Mouse (Mus musculus) left cerebral cortex, postnatal 4 days (tissue): ENCODE measurements around the gene Nmnat3. TPM values are rescaled to one million over a fixed set of nuclear protein-coding genes. Genes with fewer than 3 reads are reported as not detected.

Experiments
- DNase-seq: peaks from one replicate; pipeline ENCODE4 v3.0.0-alpha.2; 2022
- intact Hi-C: fragments of 180-260 bp; cut with DNase I; formaldehyde crosslinking; loops from one replicate; pipeline ENCODE4 v1.15.1; 2025
- total RNA-seq, 2 experiments: library from RNA; stranded (reverse); gene quantifications; 2 replicates each; pipeline ENCODE4 v1.2.3; 2021

The Nmnat3 gene
- total RNA-seq, 2 experiments from 2014 or later, result 0.52 to 1.0 TPM

DNA sequence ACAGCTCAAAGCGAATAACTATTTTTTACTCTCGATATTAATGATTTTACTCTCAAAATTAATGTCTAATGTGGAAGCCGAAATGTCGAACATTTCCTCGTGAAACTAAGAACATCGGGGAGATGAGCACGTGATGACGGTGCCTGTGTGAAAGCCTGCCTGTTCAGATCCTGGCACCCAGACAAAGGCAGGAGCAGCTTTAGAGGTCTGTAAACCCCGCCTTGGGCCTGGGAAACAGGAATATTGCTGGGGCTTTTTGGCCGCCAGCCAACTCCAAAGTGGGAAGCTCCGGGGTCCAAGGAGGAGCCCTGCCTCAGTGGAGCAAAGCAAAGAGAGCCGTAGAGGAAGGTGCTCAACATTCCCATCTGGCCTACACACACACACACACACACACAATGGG, 120.5 kb downstream of the Nmnat3 start:
- intact Hi-C loops, result no loop called here
- DNase-seq, result no peak

DNA sequence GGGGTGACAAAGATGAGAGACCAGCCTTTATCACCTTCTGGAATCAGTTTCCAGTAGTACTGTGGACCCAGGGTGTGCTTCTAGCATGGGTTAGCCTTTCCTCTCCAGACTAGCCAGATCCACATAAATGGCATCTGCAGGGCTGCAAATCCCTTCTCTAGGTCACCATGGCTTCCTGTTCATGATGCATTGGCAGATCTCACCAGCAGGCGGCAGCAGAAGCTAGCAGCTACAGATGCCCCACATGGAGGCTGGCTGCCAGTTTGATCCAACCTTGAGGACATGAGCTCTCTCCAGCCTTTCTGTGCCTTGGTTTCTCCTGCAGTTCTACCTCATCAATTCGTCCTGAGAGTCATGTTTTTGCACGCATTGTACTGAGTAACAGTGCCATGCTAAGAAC, 121.9 kb downstream of the Nmnat3 start:
- intact Hi-C loops, result no loop called here
- peak; percentile 85 for DNase-seq

DNA sequence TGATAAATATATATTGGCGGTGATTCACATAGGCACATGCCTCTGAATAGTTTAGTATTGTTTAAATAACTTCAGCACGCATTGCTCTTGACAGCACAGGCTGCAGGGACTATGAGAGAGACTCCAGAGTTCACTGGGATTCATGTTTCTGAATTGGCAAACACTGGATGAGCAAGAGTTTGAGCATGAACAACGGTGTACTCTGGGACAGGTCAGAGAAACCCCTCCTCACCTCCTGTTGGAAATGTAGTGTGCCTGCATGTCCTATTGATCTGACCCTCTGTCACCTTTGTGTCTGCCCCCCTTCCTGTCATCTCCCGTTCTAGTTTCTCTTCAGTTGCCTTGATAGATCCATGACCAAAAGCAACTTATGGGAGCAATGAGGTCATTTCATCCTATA, 128.2 kb downstream of the Nmnat3 start:
- intact Hi-C loops, result no loop called here
- no peak for DNase-seq

DNA sequence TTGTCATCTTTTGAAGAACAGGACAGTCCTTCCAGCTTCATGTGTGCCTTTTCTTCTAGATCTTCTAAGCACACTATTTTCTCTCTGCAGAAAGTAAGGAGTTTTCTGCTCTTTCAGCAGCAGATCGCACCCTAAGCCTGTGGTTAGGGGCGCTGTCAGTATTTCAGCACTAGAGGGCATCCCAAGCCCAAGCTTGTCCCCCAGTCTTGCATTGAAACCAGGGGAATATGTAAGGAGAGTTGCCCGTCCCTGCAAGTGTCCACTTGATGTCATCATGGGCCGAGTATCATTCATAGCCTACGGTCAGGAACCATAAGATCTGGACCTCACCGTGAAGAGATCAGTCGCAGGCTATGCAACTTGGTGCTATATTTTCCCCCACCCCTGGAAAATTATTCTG, 130.7 kb downstream of the Nmnat3 start:
- intact Hi-C loops, result no loop called here
- peak; percentile 26 for DNase-seq

DNA sequence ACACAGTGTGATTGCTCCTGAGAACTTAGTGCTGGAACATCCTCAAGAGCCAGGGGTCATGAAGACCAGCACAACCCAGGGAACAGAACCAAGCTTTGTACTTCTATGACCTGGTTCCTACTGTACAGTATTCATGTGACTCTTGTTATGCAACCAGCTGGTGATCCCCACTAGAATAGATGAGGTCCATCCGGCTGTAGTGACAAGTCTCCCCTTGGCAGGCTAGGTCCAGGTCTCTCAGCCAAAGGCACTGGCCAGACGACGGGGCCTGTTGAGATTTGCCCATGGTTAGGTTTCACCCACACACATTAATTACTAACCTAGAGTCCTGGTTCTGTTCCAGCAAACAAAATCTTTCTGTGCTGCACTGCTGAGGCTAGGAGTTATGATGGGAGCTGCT, 131.1 kb downstream of the Nmnat3 start:
- intact Hi-C loops, result no loop called here

DNA sequence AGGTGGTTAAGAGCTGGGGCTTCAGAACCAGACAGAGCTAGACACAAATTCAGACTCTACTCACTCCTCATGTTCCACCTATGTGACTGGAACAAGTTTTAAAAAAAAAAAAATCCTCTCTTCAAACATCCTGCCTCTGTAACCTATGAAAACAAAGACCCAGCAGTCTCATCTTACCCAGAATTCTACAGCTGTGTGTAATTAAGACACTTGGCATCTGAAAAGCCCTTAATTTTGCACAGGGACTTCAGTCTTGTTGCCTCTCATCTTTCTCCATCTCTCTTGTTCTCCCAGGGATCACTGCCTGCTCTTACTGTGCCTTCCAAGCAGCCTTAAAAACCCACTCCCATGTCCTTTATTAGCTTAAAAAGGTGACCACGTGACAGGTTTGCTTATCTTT, 133.4 kb downstream of the Nmnat3 start:
- intact Hi-C loops, result no loop called here

More for the DNA sequence above, 131.1 kb downstream of the Nmnat3 start:
- no peak for DNase-seq

DNA sequence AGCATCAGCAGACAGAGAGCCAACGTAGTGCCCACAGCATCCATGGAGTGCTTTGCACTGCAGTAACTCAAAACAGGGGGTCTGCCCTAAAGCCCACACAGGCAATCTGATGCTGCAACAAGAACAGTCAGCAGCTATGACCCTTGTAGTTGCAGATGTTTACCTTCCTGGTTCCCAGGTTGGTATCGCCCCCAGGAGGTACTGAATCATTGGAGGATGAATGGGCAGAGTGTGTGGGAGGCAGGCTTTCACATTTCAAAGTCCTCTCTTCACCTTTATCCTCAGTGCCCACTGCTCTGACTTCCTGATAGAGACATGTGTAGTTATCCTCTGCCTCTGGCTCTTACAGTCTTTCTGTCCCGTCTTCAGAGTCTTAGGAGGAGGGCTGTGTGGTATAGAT, 134.7 kb downstream of the Nmnat3 start:
- no peak for DNase-seq
- intact Hi-C loops, result no loop called here

More for the DNA sequence above, 133.4 kb downstream of the Nmnat3 start:
- no peak for DNase-seq

DNA sequence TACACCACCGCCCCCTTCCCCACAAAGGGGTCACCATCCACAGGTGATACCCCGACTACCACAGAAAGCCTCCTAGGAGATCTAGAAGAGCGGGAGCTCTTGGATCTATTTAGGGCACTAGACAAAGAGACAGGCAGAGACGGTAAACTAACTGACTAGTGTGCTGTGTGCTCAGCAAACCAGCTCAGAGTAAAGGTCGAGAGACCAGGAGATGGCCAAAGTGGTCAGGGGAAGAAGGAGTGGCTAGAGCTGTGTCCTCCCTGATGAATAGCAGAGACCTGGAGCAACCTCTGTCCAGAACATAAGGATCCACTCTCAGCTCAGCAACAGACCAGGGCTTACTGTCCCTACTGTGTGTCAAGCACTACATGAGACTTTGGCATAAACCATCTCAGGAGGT, 135.4 kb downstream of the Nmnat3 start, which contains the start of gene Rbp1:
Gene Rbp1 (plus strand): TSS at position 306 of the 400 bp plus-strand sequence.
- no peak for DNase-seq
- intact Hi-C loops, result no loop called here

DNA sequence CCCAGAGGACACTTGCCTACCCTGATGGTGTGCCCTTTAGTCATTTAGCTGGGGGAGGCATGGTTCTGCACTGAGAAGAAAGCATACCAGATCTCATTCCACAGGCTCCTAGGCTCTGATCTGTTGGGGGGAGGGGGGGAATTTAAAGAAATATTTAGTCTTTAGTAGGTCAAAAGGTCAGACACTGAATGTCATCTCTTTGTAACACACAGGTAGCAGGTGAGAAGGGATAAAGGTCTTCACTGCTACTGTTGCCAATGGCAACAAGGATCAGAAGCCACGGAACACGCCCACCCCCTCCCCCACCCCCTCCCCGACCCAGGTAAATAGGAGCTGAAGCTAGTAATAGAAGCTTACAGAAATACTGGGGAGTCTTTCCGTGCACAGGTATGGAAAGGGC, 136.5 kb downstream of the Nmnat3 start:
- no peak for DNase-seq
- intact Hi-C loops, result no loop called here

DNA sequence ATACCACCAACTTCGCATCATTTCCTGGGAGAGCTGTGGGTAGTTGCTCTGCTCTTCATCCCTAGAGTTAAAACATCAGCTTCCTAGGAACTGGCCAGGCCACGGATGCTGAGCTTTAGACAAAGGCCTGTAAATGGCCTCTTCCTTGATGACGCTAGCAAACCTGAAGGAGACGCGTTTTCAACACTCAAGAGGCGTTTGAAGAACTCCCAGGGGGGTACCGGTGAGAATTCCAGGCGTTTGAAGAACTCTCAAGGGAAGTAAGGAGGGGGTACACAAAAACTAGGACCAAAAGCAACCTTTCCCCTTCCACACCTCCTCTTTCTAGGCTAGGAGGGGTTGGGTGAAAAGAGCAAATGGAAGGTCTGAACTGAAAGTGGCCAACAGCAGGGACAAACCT, 137.1 kb downstream of the Nmnat3 start:
- intact Hi-C loops, result no loop called here
- DNase-seq, result no peak

DNA sequence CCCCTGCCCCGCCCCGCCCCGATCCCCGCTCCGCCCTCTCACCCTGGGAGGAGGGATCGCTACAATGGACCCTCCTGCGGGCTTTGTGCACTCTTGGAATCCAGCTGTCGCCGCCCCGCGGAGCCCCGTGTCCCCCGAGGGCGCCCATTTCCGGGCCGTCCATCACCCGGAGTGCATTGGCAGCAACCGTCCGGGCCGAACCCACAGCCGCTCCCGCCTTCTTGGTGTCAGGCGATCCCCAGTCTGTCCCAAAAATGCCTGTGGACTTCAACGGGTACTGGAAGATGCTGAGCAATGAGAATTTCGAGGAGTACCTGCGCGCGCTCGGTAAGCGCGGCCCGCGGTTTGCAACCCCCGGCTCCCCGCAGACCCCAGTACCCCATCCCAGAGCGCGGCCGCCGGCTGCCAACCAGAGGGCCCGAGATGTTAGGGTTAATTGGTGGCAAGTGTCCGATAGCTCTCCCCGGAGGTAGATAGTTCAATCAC, 137.5 kb downstream of the Nmnat3 start:
- no peak for DNase-seq
- intact Hi-C loops, result no loop called here

DNA sequence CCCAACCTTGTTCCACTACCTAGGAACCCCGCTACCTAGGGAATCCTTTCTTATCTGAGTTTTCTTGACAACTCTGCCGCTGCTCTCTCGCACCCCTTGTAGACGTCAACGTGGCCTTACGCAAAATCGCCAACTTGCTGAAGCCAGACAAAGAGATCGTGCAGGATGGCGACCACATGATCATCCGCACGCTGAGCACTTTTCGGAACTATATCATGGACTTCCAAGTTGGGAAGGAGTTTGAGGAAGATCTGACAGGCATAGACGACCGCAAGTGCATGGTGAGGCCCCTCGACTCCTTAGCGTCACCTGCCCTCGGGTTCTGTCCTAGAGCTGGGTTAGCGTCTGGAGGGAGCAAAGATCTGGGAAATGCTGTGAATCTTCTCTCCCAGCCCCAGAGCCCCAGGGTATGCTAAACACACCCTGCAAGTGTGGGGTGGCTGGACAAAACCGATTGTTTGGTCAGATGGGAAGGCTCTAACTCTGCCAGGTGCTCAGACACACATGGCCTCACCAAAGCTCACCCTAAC, 138.2 kb downstream of the Nmnat3 start:
- intact Hi-C loops, result no loop called here
- no peak for DNase-seq

DNA sequence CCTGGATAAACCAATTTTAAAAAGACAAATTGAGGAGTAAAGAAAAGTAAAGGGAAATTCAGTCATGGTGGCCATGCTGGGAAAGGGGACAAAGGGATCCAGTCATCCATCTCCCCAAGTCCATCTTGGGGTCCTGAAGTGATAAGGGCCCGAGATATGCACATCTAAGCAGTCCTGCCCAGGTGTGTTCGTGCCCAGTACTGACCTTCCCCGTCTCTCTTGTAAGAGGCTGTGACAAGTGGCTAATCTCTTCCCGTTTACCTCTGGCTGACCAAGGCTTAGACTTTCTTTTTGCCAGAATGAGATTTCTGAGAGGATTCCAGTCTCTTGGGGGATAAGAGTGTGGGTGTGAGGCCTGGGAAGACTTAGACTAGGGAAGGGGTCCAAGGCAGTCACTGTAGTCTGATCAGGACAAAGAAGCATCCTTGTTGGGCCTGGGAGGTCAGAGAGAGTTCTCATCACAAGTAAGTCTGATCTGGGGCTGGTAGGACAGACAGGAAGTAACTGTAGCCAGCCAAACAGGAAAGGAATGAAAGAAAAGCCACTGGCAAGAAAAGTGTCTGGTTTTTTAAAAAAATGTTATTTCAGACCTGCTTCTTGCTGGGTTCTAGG, 140.8 kb downstream of the Nmnat3 start:
- no peak for DNase-seq
- intact Hi-C loops, result no loop called here

DNA sequence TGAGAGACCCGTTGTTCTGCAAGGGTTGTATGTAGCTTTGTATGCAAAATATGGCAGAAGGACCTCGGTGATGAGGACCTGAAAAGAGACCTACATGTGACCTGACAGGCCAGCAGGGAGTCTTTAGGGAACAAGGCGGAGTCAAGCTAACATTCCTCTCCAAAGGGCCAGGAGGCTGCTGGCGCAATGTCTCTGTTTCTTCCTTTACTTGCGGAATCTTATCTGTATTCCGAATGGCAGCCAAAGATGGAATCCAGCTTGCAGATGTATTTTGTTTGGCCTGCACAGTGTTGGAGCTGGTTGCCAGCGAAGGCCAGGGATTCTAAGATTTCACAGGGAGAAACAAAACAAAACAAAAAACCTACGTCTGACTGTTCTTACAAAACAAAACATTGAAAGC, 141.5 kb downstream of the Nmnat3 start:
- intact Hi-C loops, result no loop called here

DNA sequence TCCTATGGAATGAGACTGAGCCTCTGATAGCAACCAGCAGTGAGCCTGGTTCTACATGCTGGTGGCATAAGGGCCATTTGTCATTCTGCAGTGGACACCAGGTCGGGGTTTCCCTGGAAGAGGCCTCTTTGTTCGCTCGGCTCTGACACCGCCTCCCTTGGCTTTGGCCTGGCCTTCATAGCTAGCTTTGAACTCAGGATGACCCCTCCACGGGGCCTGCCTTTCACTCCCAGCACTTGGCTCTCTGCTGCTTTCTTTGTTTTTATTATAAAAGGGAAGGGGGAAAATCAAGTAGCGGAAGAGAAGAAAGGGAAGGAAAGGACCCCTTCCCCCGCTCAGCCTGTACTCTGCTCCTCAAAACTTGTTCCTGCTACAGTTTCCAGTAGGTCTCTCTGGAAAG, 142.6 kb downstream of the Nmnat3 start:
- intact Hi-C loops, result no loop called here
- DNase-seq, result no peak

More for the DNA sequence above, 141.5 kb downstream of the Nmnat3 start:
- no peak for DNase-seq

DNA sequence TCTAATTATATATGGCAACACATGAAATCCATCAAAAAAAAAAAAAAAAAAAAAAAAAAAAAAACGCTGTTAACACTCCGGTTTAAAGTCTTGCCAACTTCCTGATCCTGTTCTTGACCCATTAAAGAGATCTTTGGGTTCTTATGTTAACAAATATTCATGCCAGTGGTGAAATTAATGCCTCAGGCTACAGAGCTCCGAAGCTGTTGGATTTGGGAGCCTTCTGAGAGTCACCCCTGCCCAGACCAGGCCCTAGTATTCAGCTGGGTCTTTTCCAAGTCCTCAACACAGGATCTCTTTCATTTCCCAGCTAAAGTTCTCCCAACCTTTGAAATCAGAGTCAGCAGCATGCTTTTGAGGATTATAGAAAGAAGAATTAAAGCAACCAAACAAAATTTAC, 143.3 kb downstream of the Nmnat3 start:
- intact Hi-C loops, result no loop called here
- DNase-seq, result no peak

DNA sequence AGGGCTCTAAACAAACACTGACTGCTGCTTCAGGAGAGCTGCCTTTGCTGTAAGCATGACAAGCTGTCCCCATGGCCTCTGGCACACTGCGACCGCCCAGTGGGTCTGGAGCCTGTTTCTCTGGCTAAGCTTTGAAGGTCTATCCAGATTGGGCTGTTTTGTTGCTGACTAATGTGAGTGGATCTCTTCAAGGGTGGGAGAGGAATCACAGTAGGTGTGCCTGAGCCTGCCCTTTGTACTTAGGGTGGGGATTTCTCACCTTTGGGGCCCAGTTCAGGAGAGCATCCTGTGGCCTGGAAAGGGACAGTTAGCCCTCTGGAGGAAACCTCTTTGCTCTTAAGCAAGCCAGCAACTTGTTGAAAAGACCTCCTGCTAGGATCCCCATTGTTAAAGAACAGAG, 145.8 kb downstream of the Nmnat3 start:
- no peak for DNase-seq
- intact Hi-C loops, result no loop called here

DNA sequence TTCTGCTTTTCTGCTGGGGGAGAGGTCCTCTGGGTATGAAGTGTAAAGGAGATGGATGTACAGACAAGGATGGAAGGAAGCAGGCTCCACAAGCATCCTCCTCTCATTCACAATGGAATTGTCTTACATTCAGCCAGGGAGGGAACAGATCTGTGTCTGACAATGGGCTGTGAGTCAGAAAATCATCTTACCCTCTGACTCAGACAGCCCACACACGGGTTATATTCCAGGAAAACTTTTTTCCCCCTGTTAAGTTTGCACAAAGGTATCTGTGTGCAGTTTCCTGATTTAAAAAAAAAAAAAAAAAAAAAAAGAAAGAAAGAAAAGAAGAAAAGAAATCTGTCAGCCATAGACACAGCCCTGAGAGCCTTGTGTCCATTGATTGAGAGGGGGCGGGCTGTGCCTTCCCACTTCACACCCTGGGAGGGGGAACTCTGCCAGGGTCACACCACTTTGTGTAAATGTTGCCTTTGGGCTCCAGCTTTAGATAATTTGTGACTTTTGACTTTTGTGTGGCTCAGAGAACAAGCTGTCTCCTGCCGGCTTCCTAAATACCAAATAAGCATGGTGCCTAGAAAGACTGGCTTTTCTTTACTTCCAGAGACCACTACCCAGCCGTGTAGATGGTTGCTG, 146.8 kb downstream of the Nmnat3 start:
- no peak for DNase-seq
- intact Hi-C loops, result no loop called here

DNA sequence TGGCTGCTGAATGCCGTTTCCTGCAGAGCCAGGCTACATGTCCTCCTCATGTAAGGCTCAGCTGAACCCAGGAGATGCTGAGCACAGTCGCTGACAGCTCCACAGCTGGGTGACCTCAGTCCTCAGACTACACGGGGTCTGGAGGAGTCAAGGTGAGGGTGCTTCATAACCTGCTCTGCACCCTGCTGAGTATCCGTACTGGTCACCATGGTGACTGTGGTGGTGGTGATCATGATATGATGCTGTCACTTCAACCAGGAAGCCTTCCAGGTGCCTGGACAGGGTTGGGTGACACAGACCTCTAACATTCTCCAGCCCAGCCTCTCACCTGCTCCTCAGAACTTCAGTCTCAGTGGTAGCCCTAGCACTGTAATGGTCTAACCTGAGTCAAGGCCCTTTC, 150.6 kb downstream of the Nmnat3 start:
- DNase-seq, result no peak
- intact Hi-C loops, result no loop called here

DNA sequence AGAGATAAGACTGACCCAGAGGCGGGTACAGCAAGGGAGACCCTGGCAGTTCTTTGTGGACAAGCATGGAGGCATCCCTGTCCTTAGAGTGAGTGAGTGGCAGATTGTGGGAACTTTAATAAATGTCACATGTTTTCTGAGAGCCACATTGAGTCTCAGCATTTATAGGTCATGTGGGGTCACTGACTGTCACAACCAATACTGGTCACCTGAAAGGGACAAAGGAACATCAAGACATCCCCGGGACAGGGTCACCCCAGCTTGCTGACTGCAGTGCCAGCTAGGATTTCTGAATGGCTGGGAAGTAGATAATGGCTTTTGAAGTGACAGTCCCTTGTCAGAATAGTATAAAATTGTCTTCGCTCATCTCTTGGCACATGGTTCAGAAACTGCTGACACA, 151.9 kb downstream of the Nmnat3 start:
- intact Hi-C loops, result no loop called here

DNA sequence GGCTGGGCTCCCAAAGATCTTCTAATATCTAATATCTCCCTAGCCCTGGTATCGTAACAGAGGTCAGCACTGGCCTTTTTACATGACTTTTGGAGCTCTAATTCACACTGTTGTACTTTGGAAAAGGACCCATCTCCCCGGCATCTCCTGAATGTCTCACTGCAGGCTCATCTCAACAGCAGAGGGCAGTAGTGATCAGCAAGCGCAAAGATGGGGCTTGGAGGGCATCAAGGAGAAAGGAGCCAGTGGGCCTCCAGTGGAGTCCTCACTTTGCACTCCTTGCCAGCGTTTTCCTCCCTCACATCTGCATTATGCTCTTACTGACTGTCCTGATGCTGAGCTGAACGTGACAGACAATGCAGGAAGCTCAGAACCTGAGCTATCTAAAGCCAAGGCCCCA, 155.4 kb downstream of the Nmnat3 start:
- intact Hi-C loops, result loop anchor here (5.0 kb wide), 1 partner anchor 95 kb away; no protein-coding TSS in a partner anchor
- peak; percentile 46 for DNase-seq

More for the DNA sequence above, 151.9 kb downstream of the Nmnat3 start:
- DNase-seq, result no peak
